Mouse (Mus musculus) left cerebral cortex, adult 9 months (tissue): ENCODE data around the gene Ciao2b.
"Not testable (repeated sequence)": the region's sequence is repeated elsewhere in the genome, so short reads cannot be mapped to it uniquely, and the experiment has no call there.

Experiments
- DNase-seq, 2 experiments: peaks; one replicate each; pipeline ENCODE4 v3.0.0; 2022; ENCODE audit warnings: low spot score in 2 of 2

The Ciao2b gene

DNA sequence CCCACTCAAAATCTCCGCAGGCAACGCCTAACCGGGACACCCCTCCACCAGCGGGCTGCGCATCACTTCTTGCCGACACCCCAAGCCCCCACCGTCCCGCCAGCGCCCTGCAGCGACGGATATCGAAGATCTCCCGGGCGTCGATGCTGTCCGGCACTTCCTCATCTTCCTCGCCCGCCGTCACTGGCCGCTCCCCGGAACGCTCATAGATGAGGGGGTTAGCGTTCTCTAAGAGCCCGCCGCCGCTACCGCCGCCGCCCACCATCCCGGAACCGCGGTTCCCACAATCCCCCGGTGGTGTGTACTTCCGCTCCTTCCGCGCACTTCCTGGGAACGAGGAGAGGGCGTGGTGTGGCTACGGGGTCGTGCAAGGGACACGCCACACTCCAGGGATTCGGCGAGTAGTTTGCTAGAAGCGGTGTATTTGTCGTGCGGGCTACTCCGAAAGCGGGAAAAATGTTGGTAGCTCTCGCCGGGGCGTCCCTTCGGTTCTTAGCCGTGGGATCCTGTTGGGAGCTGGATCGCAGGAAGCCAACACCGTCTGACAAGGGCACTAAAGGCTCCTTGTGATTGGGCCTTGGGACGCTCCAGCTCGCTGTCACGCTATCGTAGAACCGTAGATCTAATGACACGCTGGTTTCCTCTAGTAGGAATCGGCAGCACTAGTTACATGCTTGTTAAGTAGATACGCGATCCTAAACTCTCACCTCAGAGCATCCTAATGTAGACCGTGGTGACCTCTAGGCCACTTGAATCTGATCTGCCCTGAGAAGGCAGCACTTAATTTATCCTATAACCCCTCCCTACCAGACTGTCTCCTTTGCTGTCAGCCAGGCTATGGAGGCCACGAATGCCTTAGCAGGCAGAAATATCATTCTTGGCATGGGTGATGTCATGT lies at the start of gene Ciao2b:
Gene Ciao2b (minus strand): TSS at position 540 of the 898 bp plus-strand sequence.
- DNase-seq, result peak; percentile 61 to 86

DNA sequence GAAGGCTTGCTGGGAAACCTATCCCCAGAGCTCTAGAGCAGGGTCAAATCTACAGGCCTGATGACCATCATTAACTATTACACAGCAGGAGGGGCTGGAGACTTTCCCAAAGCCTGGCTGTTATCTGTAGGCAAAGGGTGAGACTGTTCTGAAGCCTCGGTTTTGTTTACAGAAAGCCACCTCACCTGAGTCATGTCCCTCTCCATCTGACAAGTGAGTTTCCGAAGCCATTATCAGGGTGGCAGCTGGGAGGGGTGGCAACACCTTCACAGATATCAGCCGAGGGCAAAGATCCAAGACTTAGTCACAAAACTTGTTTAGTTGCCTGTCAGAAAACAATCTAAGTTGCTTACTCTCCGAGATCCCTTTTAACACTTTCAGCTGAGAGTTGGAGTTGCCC lies 46.7 kb upstream of the Ciao2b start:
- no peak for DNase-seq

DNA sequence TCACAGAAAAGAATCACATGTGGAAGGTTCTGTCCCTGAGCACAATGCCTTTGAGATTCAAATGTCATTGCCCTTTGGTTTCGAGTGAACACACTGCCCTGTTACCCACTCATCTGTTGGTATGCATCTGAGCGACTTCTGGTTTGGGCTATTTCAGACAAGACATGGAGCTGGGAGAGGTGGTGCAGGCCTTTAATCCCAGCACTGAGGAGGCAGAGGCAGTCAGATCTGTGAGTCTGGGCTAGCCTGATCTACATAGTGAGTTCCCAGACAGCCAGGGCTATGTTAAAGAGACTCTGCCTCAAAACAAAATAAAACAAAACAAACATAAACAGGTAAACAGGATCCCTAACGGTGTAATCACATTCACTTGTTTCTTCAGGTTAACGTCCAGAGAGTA lies 13.8 kb upstream of the Ciao2b start:
- no peak for DNase-seq

DNA sequence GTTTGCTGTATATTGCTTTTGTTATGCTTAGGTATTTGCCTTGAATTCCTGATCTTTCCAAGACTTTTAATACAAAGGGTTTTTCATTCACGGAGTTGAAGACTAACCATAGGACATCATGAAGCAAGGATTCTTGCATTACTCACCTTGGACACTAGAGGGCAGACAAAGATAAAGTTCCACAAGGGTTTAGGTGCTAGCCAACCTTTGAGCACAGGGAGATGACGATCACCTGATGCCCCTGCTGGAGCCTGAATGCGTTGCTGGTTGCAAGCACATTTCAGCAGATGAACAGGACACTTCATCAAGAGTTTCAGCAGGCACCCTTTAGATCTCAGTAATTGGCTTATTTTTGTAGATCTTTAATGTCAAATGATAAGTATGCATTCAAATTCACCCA lies 13.2 kb upstream of the Ciao2b start:
- peak; percentile 51 to 94 for DNase-seq

DNA sequence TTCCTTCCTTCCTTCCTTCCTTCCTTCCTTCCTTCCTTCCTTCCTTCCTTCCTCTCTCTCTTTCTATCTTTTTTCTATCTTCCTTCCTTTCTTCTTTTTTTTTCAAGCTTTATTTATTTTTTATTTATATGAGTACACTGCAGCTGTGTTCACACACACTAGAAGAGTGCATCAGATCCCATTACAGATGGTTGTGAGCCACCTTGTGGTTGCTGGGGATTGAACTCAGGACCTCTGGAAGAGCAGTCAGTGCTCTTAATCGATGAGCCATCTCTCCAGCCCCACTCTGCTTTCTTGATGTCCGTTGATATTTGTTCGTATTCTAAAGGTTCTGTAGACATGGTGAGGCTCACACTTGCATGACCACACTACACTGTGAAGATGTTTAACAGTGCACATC lies 2.4 kb upstream of the Ciao2b start:
- not testable (repeated sequence) for DNase-seq

DNA sequence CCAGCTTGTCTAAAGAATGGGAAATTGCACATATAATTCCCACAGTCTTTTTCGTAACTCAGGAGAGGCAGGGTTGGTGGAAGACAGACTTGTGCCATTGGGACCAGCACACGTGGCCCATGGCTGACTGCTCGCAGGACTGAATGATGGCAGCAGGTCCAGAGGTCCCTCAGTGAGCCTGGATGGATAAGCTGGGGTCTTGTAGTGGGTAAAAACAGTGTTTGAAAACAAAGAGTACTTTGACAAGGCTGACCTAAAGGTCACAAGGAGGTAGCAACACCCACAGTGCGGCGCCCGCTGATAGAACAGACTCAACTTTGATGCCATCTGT lies 524 bp upstream of the Ciao2b start:
- DNase-seq, result no peak

DNA sequence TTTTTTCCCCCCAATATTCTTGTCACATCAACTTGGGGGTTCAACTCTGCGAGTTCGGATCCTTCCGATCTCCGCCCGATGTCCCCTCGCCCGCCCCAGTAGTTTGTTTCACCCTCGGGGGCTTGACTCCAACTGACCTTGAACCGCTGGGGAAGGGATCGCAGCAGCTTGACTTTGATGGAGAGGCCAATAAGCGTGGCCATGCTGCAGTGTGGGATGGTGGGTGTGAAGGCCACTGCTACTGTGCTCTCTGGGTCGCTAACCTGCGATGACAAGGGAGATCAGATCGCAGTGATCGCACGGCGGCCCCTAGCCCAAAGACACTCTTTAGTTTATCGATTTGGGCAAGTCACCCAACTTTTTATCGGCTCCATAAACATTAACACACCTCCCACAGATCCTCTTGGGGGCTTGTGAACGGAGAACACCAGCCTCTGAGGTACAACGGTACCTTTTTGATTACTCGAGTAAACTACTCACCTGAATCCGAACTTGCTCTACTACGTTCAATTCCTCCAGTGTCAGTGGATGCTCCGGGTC lies 864 bp downstream of the Ciao2b start:
- DNase-seq, result no peak

DNA sequence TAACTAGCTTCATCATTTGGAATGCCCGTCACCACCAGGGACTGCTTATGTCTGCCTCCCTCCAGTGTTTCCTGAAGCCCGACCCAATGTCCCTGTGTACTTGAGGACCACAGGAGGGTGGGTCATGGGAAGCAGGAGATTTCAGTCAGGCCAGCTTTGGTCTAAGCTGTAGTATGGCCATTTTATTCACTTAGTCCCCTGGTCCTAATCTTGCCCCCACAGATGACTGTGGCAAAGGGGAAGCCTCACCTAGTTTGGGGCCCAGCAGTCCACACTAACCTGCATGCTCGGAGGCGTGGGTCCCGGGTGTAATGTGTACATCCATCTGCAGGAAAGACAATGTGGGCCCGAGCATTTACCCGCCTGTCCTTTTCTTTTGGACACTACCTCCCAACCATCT lies 1.5 kb downstream of the Ciao2b start:
- no peak for DNase-seq

DNA sequence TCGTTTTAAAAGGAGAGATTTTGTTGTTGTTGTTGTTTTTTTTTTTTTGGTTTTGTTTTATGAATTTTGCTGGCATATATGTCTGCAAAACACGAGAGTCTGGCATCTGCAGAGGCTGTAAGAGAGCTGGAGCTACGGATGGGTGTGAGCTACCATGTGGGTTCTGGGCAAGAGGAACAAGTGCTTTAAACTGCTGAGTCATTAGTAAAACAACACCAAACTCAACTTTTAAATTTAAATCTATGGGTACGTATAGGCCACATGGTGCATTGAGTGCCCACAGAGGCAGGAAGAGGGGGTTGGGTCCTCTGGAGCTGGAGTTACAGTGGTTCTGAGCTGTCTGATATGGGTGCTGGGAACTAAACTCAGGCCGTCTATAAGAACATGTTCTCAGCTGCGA lies 3.8 kb downstream of the Ciao2b start:
- DNase-seq, result no peak

DNA sequence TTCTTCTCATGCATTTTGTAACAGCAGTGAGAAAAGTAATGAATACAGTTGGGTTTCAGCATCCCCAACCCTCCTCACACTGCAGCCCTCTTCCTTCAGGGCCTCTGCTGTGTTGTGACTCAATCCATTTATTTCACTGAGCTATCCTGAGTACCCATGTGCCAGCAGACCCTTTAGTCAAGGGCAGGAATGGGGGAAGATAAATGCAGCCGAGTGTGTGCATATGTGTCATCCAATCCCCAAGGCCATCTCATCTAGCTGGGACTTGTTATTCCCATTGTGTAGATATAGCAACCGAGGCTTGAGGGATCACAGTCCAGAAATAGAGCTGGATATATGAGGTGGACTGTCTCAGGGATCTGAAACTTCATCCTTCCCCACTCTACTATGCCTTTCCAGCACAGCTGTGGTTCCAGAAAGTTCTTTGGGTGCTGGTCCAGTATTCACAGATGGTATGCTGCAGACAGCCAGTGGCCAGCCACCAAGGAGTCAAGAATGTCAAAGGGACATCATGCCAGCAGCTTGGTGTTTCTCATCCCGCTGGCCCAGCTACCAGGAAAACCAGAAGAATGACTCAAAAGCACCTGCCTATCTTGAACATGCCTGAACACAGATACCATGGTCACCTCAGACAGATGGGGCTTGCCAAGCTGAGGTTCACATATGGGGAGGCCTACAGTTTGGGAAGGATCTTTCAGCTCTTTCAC lies 6.6 kb downstream of the Ciao2b start:
- no peak for DNase-seq

DNA sequence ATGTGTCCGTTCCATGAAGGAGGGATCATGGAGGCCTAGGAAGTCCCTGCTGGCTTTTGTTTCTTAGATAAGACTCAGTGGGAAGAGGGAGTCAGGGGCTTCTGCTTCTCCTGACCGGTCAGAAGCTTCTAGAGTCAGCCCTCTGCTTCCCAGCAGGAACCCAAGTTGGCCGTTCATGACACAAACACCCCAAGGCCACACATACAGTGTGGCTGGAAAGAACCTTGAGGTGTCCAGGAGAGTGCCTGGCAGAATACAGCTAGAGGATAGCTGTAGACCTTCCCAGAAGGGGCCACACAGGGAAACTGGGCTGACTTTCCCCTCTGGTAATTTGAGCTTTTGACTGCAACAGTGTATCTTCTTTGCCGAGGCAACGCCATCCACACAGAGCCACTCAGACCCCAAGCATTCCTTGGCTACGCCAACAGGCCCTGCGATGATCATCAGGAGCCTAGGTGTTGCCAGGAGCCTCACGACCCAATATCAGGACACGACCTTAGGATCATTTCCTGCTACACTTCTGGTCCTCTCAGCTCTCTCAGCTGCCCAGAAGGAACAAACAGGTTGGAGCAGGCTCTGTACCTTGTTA lies 8.5 kb downstream of the Ciao2b start:
- no peak for DNase-seq

DNA sequence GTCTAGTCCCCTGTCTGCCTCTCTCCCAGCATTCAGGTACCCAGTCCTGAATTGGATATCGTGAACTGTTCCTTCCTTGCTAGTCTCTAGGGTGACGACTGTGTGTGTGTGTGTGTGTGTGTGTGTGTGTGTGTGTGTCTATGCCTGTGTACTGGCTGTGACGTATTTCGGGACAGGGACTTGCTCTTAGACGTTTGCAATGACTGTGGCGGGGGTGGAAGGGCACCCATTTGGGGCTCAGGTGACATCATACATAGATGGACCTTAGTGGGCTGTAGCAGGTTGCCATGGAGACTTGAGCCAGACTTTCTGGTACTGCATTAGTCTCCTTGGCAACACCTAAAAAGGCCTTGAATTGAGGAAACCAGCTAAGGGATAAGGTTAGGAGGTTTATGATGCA lies 9.3 kb downstream of the Ciao2b start:
- DNase-seq, result peak in 1 of 2 experiments; percentile 60

DNA sequence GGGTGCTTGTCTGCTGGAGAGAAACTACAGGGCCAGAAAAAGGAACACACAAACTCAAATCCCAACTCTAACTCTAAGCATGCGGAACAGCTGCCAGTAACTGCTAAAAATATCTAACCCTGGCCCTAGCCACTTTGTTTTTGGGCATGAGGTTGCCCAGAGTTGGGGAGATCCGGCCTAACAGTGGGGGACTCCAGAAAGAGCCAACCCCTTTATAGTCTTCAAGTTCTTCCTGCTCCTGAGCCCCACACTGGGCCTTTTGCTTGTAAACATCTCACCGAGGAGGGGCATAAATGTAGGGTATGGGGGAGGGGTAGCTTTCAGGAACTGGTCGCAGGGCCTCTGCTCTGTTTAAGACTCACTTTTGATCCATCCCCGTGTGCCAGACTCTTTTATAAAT lies 9.8 kb downstream of the Ciao2b start:
- DNase-seq, result no peak

DNA sequence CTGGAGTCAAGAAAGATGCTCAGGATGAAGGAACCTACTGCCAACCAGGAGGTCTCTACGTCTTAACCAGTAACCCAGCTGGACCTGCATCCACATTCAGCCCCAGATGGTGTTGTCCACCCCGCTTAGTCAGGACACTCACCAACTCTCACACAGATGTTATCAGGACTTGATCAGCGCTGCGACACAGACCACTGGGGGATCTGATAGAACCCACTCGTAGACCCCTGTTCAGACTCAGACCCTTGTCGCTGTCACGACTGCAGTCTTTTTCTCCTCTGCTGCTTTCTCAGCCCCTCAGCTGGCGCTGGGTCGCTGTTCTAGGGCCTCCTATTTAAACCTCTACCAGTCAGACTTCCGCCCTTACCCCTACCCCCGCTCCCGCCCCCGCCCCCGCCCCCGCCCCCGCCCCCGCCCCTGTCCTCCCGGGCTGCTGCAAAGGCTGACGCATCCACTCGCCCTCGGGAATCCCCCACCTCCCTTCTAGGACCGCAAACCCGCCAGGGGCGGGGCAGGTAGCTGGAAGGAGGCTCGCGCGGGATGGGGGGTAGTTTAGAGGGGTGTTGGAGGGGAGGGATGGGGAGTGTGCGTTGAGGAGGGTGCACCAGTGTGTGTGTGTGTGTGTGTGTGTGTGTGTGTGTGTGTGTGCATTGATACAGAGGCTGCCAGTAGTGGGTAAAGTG lies 10.6 kb downstream of the Ciao2b start, which contains the start of gene Rrad:
Gene Rrad (minus strand): TSS at position 347 of the 683 bp plus-strand sequence.
- DNase-seq, result no peak

DNA sequence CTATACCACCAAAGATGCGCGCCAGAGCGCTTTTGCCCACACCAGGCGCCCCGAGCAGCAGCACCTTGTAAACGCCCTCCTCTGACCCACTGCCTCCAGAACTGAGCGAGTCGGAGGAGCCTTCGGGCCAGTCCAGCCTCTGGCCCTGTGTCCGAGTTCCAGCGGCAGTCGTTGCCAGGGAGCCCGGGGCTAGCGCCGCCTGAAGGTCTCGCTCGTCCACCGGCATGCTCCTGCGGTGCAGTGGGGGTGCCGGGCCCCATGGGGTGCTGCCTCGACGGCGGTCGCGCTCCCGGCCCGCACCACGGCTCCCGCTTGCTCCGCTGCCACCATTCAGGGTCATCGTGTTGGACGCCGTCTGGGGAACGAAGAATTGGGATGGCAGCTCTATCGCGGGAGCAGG lies 11.2 kb downstream of the Ciao2b start:
- no peak for DNase-seq

DNA sequence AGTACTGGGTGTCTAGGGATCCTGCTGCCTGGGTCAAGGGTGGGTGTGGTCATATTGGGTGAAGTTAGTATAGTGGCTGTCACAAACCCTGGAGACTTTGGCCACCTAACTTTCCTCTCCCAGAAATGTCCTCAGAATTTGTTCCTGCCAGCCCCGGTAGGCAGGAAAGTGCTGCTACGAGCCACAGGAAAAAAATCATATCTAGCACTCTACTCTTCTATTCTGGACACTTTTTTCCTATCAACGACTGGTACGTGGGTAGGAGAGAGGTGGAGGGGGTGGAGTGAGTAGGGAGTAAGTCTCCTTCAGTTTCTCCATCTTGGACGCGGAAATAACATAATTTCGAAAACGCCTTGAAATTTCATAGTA lies 11.7 kb downstream of the Ciao2b start:
- DNase-seq, result no peak

DNA sequence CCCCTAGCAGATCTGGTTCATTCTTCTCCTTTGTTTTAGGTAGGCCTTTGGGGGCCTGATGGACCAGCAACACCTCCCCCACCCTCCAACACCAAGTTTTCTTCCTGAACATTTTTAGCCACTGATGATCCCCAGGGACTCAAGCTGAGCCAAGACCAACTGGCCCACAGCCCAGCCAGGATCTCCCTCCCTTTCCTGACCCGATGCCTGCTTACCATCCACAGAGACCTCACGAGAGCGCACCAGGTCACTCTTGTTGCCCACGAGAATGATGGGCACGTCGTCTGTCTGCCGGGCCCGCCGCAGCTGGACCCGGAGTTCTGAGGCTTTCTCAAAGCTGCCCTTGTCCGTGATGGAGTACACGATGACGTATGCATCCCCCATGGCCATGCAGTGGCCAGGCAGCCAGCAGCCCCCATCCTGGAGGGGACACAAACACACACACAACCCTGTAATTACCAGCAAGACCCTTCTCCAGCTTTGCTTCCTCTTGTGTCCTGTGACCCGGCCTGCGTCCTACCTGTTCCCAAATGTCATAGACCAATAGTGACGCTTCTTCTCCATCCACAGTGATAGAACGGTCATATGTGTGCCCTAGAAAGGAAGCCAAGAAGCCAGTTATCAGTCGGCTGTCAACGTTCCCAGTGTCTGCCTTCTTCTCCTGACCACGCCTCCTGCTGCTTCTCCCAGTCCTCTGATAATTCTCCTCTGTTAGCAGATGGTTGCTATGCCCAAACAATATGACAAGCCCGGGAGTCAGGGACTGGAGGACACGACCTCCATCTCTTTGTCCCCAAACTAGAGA lies 12.3 kb downstream of the Ciao2b start:
- DNase-seq, result no peak

DNA sequence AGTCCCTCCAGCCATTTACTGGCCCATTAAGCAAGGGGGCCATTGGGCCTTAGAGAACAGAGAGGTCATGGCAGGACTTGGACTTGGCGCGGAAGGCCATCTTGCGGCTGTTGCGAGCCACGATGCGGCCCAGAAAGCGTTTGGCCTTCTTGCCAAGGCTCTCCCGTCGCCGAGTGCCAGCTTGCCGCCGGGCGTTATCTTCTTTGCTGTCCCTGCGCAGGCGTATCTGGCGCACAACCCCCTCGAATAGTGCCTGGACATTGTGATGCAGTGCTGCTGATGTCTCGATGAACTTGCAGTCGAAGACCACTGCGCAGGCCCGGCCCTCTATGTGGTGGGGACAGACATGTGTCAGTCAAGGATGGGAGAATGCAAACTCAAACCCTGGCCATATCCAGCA lies 13.4 kb downstream of the Ciao2b start:
- no peak for DNase-seq

DNA sequence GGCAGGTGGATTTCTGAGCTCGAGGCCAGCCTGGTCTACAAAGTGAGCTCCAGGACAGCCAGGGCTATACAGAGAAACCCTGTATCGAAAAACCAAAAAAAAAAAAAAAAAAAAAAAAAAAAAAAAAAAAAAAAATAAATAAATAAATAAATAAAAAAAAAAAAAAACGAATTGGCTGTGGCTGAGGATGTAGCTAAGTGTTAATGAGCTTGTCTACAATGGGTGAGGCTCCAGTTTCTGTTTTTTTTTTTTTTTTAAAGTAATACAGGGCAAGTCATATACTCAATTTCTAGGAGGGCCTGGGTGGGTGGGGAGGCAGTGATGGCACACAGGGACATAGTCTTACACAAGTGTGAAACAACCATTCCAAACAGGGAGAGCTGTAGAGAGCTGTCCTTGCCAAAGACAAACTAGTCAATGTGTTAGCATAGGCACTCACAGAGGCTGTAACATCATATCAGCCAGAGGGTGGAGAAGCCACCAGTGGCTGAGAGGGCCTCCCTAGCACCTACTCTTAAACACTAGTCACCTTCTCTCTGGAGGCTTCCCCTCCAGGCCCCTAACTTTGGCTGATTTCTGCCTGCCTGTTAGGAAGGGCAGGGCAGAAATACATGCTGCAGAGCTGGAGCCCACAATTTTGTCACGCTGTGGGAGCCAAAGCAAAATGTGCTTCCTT lies 14.6 kb downstream of the Ciao2b start:
- no peak for DNase-seq

DNA sequence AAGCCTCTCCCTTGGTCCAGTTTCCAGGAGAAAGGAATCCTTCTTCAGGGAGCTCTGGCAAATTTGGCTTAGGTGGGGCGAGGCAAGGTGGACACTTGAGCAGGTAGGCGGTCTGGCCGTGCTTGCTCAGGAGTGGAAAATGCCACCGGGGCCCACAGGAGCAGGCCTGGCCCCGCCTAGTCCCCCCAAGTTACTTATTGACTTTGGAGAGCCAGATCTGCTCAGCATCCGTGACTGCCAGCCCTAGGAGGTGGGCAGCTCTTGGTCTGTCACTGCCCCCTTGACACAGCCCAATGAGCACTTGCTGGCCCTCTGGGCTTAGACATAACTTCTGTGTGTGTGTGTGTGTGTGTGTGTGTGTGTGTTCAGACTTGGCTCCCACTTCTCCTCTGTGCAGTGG lies 17.6 kb downstream of the Ciao2b start, which contains the start of gene Cdh16:
Gene Cdh16 (minus strand): TSS at position 236 of the 400 bp plus-strand sequence.
- DNase-seq, result no peak
